Mouse (Mus musculus): ENCODE results near the gene Nme3.

DNA sequence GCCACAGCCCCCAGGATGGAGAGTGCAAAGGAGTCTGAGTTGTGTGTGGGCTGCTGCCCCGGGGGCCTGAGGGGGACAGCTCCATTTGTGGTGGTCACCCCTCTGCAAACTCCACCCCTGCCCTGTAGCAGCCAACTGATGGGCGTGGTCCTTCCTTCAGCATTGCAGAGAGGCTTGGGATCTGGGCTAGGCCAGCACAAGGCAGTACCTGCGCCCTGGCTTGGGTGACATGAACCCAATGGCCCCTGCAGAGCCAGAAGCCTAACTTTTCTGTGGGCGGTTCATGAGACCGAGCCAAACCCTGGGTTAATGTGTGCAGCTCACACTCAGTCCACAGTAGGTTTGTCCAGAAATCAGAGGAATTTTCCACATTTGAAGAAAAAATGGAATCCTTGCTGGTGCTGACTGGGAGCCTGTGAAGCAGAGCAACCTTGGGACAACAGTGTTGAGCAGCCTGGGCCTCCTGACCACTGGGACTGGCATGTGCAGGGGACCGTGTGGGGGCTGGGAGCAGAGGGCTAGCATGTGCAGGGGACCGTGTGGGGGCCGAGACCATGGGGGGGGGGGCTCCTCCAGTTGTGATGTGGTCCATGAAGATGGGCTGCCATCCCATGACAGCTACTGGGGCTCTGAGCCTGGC lies 38.3 kb upstream of the Nme3 start:
- no peak for TF ChIP-seq CTCF (IDR thresholded peaks at IDR 0.05)
- TF ChIP-seq EP300 (IDR thresholded peaks at IDR 0.05), result no peak
